Mouse (Mus musculus): ENCODE results near the gene Ftl1.

DNA sequence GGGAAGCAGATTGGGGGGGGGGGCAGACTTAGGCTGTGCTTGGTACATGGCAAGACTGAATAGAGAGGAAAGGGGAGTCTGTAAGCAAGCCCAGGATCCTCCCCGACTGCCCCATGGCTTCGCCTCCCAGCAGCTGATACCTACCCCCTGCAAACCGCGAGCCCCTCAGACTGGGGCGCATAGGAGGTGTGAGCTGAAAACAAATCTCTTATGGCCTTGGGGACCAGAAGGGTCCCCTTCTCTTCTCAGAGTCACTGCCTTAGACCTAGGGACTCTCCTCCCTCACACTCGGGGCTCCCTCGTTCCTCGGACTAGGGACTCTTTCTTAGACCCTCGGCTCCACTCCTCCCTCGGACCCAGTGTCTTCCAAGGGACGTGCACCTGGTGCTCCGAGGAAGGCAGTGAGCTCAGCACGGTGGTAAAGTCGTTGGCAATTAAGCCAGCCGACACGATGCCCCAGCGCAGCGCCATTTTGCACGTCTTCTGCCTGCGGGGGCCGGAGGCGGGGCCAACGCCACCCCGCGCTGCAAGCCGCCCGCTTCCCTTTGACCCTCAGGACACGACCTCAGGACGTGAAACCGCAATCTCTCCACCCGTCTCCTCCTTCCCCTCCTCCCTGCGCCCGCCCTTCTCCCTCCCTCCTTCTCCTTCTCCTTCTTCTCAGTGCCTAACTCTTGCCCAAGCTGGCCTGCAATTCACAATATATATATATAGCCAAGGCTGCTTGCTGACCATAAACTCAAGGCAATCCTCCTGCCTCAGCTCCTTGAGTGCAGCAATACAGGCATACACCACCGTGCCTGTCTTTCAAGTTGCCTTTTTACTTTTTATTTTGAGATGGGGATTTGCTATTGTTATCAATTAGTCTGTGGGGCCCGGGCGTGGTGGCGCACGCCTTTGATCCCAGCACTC, 28.9 kb upstream of the Ftl1 start, which contains the start of gene Dhdh:
- no peak for TF ChIP-seq CTCF (IDR thresholded peaks at IDR 0.05; ENCODE audit: low read depth)
- TF ChIP-seq EP300 (IDR thresholded peaks at IDR 0.05; ENCODE audit: low read depth), result no peak
